Mouse (Mus musculus) subcutaneous adipose tissue, adult 2 months (tissue): ENCODE data around the gene Rab13. TPM values are rescaled to one million over a fixed set of nuclear protein-coding genes. Genes with fewer than 3 reads are reported as not detected.

Experiments
- polyA plus RNA-seq: library from polyadenylated mRNA; depleted of rRNA; stranded (reverse); fragments of >200 nt; gene quantifications from 2 replicates; pipeline ENCODE4 v1.2.3, GENCODE M21; 2012; ENCODE audit warnings: low replicate concordance; rRNA removed

The Rab13 gene
- 13.9 and 16.1 TPM in 2 replicates for polyA plus RNA-seq

DNA sequence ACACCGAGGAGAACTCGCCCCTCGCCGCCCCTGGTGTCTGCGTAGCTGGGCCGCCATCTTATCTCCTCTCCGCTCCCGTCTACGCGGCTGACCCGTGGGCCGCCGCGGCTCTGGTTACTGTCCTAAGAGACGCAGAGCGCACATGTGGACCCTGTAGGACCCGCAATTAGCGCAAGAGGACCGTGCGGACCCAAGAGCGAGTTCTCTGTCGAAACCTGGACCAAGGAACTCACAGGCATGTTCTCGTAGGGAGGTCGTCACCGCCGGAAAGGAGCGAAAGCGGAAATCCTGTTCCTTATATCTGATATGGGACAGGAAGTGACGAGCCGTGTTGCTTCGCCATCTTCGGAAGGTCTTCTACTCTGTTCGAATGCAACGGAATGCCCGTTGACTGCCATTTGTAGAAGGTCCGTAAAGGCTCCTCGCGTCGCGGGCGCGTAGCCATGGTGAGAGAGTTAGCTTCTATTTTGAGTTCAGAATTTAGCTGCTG, at the start of gene Rab13, which contains the start of gene Rps27:
Rab13 (plus strand) TSS at position 319 of the 490 bp plus-strand sequence.
Rps27 (minus strand) TSS at position 275 of the 490 bp plus-strand sequence.

DNA sequence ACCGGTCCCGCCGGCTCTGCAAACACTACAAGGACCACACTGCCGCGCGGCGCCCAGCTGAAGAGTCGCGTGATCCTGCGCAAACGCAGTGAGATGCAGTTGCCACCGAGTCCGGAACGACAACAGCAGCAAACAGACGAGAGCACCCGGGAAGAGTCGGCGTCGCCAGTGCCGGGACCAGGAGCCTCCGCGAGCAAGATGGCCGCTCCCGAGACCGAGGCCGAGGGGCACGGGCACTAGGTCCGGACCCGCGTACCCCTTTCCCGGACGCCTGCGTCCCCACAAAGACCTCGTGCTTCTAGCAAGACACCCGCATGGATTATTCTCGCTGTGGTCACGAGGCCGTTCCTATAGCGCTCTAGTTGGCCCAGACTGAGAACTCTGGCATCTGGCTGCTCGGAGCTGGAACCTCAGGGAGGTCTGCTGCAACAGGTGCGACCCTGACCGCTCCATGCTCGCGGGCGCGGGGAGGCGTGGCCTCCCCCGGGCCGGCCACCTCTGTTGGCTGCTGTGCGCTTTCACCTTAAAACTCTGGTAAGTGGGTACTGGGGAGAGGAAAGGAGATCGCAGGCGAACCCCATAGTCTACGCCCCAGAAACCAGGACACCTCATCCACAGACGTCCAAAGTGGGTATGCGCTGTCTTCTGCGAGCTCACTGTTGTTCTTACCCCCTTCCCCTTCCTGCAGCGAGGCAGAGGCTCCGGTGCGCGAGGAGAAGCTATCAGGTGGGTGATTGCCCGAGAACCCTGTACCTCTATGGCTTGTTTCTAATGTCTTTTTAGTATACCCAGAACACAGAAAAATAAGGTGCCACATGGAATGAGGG, 18.2 kb downstream of the Rab13 start, which contains the start of gene Jtb:
Jtb (plus strand) TSS at position 91 of the 827 bp plus-strand sequence.

DNA sequence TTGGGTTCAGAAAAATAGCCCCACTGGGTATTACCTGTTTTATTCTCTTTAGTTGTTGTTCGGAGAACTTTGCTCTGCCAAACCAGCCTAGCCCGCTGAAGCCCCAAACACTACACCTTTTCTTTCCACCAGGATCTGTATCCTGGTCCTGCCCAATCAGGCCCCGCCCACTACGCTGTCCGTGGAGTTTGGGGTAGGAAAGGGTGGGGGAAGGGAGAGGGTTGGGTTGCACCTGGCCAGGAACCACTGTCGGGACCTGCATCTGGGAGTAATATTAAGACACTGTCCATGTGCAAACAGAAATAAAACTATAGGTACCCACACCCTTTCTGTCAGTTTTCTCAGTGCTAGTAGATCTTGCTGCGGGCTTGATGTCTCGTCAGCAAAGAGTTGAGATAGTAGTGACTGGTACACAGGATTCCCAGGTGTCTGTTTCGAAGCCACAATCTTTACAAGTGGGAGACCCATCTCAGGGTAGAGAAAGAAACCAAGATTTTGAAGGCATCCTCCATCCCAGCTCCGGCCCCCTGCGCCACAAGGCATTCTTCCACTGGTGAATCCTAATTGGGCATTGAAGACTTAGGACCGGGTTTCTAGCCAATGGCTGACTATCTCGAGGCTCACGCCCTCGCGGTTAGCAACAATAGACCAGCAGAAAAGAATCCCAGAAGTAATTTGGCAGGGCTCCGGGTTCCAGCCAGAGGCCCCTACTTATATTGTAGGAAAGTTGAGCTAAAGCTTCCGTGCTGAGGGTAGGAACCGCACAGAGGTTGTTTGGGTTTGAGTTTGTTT, 29.7 kb downstream of the Rab13 start, which contains the start of gene Creb3l4:
Creb3l4 (minus strand) TSS at position 529 of the 792 bp plus-strand sequence.

DNA sequence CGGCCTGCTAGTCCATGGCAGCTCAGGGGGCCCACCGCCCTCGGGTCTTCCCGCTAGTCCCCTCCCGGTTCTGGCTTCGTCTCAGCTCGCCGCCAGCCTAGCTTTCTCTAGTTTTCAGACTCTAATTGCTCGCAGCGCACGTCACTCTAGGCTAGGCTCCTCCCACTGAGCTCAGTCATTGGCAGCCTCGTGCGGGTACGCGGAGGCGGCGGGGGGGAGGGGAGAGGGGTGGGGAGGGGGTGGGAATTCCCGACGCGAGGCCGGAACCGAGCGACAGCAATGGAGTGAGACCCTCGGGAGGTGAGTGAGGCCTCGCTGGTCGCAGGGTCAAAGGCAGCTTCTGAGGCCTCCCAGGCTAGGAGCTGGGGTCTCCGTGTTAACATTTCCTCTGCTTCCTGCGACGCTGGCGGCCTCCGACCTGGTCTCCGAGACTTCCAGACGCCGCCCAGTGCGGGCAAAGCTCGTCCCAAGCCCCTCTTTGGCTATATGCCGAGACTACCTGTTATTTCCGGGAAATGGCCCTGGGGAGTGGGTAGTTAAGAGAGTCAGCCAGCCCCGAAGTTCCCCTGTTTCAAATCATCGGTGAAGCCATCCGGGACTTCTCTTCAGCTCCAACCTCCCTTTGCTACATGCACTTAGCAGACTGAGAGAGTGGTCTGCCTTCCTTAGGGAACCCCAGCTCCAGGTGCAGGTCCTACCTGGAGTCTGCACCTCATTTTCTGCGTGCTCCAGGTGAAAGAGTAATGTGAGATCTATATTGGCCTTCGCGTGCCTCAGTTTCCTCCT, 34.7 kb downstream of the Rab13 start, which contains the start of gene Slc39a1:
Slc39a1 (plus strand) TSS at position 213 of the 786 bp plus-strand sequence.

DNA sequence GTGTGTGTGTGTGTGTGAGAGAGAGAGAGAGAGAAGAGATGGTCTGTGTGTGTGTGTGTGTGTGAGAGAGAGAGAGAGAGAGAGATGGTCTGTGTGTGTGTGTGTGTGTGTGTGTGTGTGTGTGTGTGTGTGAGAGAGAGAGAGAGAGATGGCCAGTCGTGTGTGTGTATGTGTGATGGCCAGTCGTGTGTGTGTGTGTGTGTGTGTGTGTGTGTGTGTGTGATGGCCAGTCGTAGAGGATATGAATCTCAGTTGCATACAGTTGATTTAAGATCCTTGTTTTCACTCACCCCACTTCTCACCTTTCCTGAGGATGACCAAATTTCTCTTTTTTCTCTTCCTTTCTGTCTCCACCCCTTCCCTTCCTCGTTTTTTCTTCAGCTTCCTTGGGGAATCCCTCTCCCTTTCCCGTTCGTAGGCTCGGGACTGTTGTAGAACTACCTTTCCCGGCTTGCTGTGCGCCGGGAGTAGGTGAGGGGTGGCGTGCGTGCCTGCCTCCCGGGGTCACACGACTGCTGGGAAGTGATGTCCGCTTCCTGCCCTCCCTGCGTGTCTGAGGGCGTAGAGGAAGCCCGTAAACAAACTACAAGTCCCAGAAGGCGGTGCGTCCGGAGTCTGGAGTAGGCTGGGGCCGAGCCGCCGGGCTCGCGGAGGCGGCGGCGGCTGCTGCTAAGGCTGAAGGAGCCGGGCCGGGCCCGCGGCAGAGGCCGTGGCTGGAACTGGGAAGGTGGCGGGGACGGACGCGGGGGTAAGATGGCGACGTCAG, 40.3 kb downstream of the Rab13 start, which contains the start of gene Crtc2:
Crtc2 (plus strand) TSS at position 511 of the 766 bp plus-strand sequence.

DNA sequence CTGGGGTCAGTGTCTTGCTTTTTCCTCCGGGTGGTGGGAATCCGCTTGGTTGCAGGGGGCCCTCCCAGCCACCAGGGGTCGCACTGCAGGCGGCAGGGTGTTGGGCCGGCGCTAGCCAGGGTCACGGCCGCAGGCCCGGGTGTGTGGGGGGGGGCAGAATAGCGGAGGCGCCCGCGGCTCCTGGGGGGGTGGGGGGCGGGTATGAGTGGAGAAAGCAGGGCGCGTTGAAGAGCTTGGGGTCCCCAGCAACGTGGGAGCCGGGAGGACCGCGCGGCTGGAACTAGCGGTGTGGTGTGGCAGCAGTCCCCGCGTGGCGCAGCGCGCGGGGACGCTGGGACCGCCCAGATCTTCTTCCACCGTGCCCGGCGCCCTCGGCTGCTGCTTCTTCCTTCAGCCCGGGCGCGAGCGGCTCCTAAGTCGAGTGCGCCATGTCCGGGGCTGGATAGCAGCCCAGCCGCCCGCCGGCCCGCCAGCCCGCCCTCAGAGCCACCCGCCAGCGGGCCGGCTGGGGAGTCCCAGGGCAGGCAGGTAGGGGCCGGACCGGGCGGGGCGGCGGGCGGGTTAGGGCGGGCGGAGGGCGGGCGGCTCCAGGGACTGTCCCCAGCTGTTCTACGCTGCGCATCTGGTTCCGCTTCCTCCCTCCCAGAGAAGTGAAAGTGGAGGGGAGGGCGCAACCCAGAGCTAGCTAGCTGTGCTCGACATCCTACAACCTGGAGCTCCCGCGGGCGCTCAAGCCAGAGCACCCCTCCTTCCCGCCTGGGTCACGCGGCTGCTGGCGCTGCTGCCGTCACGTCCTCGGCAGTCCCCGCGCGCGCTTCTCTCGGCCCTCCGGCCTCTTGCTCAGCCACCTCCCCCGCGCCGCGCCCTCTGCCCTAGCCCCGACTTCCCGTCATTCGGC, 51.8 kb downstream of the Rab13 start, which contains the start of gene Dennd4b:
Dennd4b (plus strand) TSS at position 152 of the 898 bp plus-strand sequence.

Other genes starting within 250 kb of the Rab13 start
- 81.9 and 98.3 TPM in 2 replicates for gene Hax1, start 214.9 kb upstream of the Rab13 start, polyA plus RNA-seq
- gene 4933434E20Rik, start 162.1 kb upstream of the Rab13 start, polyA plus RNA-seq = 60.2 and 69.1 TPM in 2 replicates
- gene Ubap2l, start 161.1 kb upstream of the Rab13 start, polyA plus RNA-seq = 109 and 164 TPM in 2 replicates
- 100 and 134 TPM in 2 replicates for gene Tpm3, start 141.0 kb upstream of the Rab13 start, polyA plus RNA-seq
- 0.34 and 0.58 TPM in 2 replicates for gene Nup210l, start 109.6 kb upstream of the Rab13 start, polyA plus RNA-seq
- gene Rps27, start within 50 bp of the Rab13 start, polyA plus RNA-seq = 1,404 and 2,636 TPM in 2 replicates
- gene Jtb, start 17.9 kb downstream of the Rab13 start, polyA plus RNA-seq = 66.6 and 78.7 TPM in 2 replicates
- gene Creb3l4, start 29.8 kb downstream of the Rab13 start, polyA plus RNA-seq = 1.4 and 2.9 TPM in 2 replicates
- 123 and 129 TPM in 2 replicates for gene Slc39a1, start 34.5 kb downstream of the Rab13 start, polyA plus RNA-seq
- 49.7 and 72.4 TPM in 2 replicates for gene Crtc2, start 40.5 kb downstream of the Rab13 start, polyA plus RNA-seq
- 21.1 and 31.2 TPM in 2 replicates for gene Dennd4b, start 51.5 kb downstream of the Rab13 start, polyA plus RNA-seq
- 21.2 and 31.8 TPM in 2 replicates for gene Gatad2b, start 79.5 kb downstream of the Rab13 start, polyA plus RNA-seq
- 17.7 and 47.6 TPM in 2 replicates for gene Slc27a3, start 176.2 kb downstream of the Rab13 start, polyA plus RNA-seq
- 30.1 and 42.9 TPM in 2 replicates for gene Ints3, start 219.9 kb downstream of the Rab13 start, polyA plus RNA-seq